24 mouse cellular contexts compared by ENCODE assay signal in genomic region chr7:18986503-18986902, GRCm38 (mm10). TPM values are rescaled to one million over a fixed set of nuclear protein-coding genes. Genes with fewer than 3 reads are reported as not detected.
DNase-seq lines count a peak whose midpoint lies in the region; ATAC-seq and TF ChIP-seq lines count a peak whose summit lies in the region.
"Had no signal": no experiment of that assay in that cellular context is flagged by ENCODE, and none has a peak within 500 bp of the region (broad histone marks: within the 10 kb centered on the region; RNA-seq: fewer than 3 reads in every experiment).

No protein-coding gene starts in this region.

- H3K27me3 ChIP-seq in cerebellum, adult 2 months (ENCODE audit: control insufficient read depth, insufficient read depth, low read length): no peaks in the 10 kb centered on the region

- no peak for TF ChIP-seq POLR2A in cerebellum, adult 2 months (IDR thresholded peaks at IDR 0.05; ENCODE audit: borderline replicate concordance, insufficient read depth, low read length)

- peak; percentile 60 for ATAC-seq in megakaryocyte-erythroid progenitor cell, adult 5-6 weeks (replicated peaks; ENCODE audit: low FRiP score, low TSS enrichment, poor library complexity, severe bottlenecking)
- ATAC-seq: forebrain, embryonic 14.5 days; intestine, embryonic 15.5 days had no signal

- intact Hi-C loops in gastrocnemius, postnatal 36 days (cut with DNase I): no loop called here

- no peak overlapping the region for H3K27ac ChIP-seq in cerebellum, adult 2 months (ENCODE audit: insufficient read depth, low read length)
- H3K27ac ChIP-seq: embryonic facial prominence, embryonic 13.5 days; forebrain, embryonic 10.5 days; heart, embryonic 15.5 days; hindbrain, embryonic 13.5 days; intestine, embryonic 15.5 days had no signal

- no peak overlapping the region for H3K4me3 ChIP-seq in cerebellum, adult 2 months (replicated peaks; ENCODE audit: insufficient read depth, low read depth, low read length)
- H3K4me3 ChIP-seq: embryonic facial prominence, embryonic 13.5 days; forebrain, embryonic 10.5 days; heart, embryonic 15.5 days; hindbrain, embryonic 13.5 days; intestine, embryonic 15.5 days had no signal

- peak; percentile 9 to 41 for DNase-seq in adrenal gland, adult (ENCODE audit: inconsistent age in 2 of 2, low spot score in 1 of 2)
- no peak for DNase-seq in adrenal gland, adult 2 months
- peak; percentile 30 for DNase-seq in cerebellum, adult 9-10 months
- DNase-seq in cerebellum, adult 2 months: no peak
- DNase-seq in spleen, postnatal 4 days (ENCODE audit: low spot score in 2 of 2): peak; percentile 54 to 75
- no peak for DNase-seq in spleen, adult 18-20 months
- DNase-seq in gastrocnemius, postnatal 36 days: no peak
- DNase-seq: cerebellum, adult 18-20 months; cerebellum, postnatal 25 days; heart, adult 18-20 months; heart, postnatal 14 days; kidney, adult 2 months had no signal

- no peaks in the 10 kb centered on the region for H3K4me1 ChIP-seq in cerebellum, adult 2 months (ENCODE audit: control insufficient read depth, insufficient read depth, low read length)

- WGBS in cerebellum, adult 2 months: 75% methylated on average over 2 of the region's 2 CpGs

- TF ChIP-seq CTCF in cerebellum, adult 2 months (IDR thresholded peaks at IDR 0.05; ENCODE audit: borderline replicate concordance, insufficient read depth, low read depth, low read length): no peak

RNA-seq across cellular contexts. Expression of gene Nanos2, which starts 0.7 kb away (rescaled TPM):
- not detected for total RNA-seq in adrenal gland, adult 2 months (2021)
- not detected in 2 replicates for polyA plus RNA-seq in adrenal gland, adult 2 months (2012; rRNA removed)
- 2.0 and 2.7 TPM in 2 replicates for polyA plus RNA-seq in cerebellum, adult 2 months (2012; rRNA removed)
- not detected in 2 replicates for total RNA-seq in megakaryocyte-erythroid progenitor cell, adult 5-6 weeks (2014; fragmentation: Nextera tagmentation)
- total RNA-seq in megakaryocyte-erythroid progenitor cell, adult 5-6 weeks (2017): not detected in 2 replicates
- not detected for total RNA-seq in gastrocnemius, postnatal 36 days (2021)
- total RNA-seq: gastrocnemius, adult 8-10 months; gastrocnemius, postnatal 4 days; heart, adult 18-20 months; heart, postnatal 14 days; hematopoietic stem cell, adult 5-6 weeks had no signal
- polyA plus RNA-seq: C2C12; embryonic facial prominence, embryonic 13.5 days; heart, embryonic 11.5 days; heart, embryonic 15.5 days; intestine, embryonic 15.5 days; kidney, adult 2 months had no signal

RNA-seq across cellular contexts. Expression of gene Mypop, which starts 4.5 kb away (rescaled TPM):
- total RNA-seq in adrenal gland, adult 2 months (2021): 10 to 100 TPM in 1 of 2 experiments, 1 to 10 TPM in 1; 8.9 to 16.8 TPM
- polyA plus RNA-seq in adrenal gland, adult 2 months (2012; rRNA removed): 36.5 and 39.8 TPM in 2 replicates
- 52.6 and 55.3 TPM in 2 replicates for polyA plus RNA-seq in cerebellum, adult 2 months (2012; rRNA removed)
- not detected in 2 replicates for total RNA-seq in megakaryocyte-erythroid progenitor cell, adult 5-6 weeks (2014; fragmentation: Nextera tagmentation)
- total RNA-seq in megakaryocyte-erythroid progenitor cell, adult 5-6 weeks (2017): 0.23 and 2.0 TPM in 2 replicates
- 1 to 10 TPM; 4.7 to 6.4 TPM for total RNA-seq in gastrocnemius, postnatal 36 days (2021)

RNA-seq across cellular contexts. Expression of gene Irf2bp1, which starts 17.3 kb away (rescaled TPM):
- 10 to 100 TPM; 36.8 to 44.3 TPM for total RNA-seq in adrenal gland, adult 2 months (2021)
- polyA plus RNA-seq in adrenal gland, adult 2 months (2012; rRNA removed): 74.8 and 78.3 TPM in 2 replicates
- polyA plus RNA-seq in cerebellum, adult 2 months (2012; rRNA removed): 37.7 and 41.5 TPM in 2 replicates
- total RNA-seq in megakaryocyte-erythroid progenitor cell, adult 5-6 weeks (2014; fragmentation: Nextera tagmentation): 23.8 TPM in 2 replicates
- 12.3 and 12.7 TPM in 2 replicates for total RNA-seq in megakaryocyte-erythroid progenitor cell, adult 5-6 weeks (2017)
- total RNA-seq in gastrocnemius, postnatal 36 days (2021): 10 to 100 TPM; 13.8 to 15.1 TPM

RNA-seq across cellular contexts. Expression of gene Foxa3, which starts 36.8 kb away (rescaled TPM):
- not detected for total RNA-seq in adrenal gland, adult 2 months (2021)
- 0.08 and 0.24 TPM in 2 replicates for polyA plus RNA-seq in adrenal gland, adult 2 months (2012; rRNA removed)
- not detected in 2 replicates for polyA plus RNA-seq in cerebellum, adult 2 months (2012; rRNA removed)
- not detected in 2 replicates for total RNA-seq in megakaryocyte-erythroid progenitor cell, adult 5-6 weeks (2014; fragmentation: Nextera tagmentation)
- not detected in 2 replicates for total RNA-seq in megakaryocyte-erythroid progenitor cell, adult 5-6 weeks (2017)
- total RNA-seq in gastrocnemius, postnatal 36 days (2021): not detected
- total RNA-seq: gastrocnemius, adult 8-10 months; heart, adult 18-20 months; heart, postnatal 14 days had no signal
- polyA plus RNA-seq: forebrain, embryonic 10.5 days; forebrain, embryonic 14.5 days; hindbrain, embryonic 13.5 days had no signal

RNA-seq across cellular contexts. Expression of gene Sympk, which starts 37.7 kb away (rescaled TPM):
- 100 to 1,000 TPM in 1 of 2 experiments, 10 to 100 TPM in 1; 94.4 to 103 TPM for total RNA-seq in adrenal gland, adult 2 months (2021)
- polyA plus RNA-seq in adrenal gland, adult 2 months (2012; rRNA removed): 123 and 159 TPM in 2 replicates
- polyA plus RNA-seq in cerebellum, adult 2 months (2012; rRNA removed): 112 and 113 TPM in 2 replicates
- total RNA-seq in megakaryocyte-erythroid progenitor cell, adult 5-6 weeks (2014; fragmentation: Nextera tagmentation): 73.9 and 91.0 TPM in 2 replicates
- total RNA-seq in megakaryocyte-erythroid progenitor cell, adult 5-6 weeks (2017): 35.3 and 52.2 TPM in 2 replicates
- total RNA-seq in gastrocnemius, postnatal 36 days (2021): 10 to 100 TPM; 61.8 to 65.7 TPM

Comparison
In these comparisons a context has a peak if more than half of its experiments do, and no peak if none do; other contexts are left out.
1. DNase-seq: peak in adrenal gland, adult (2 of 2), cerebellum, adult 9-10 months (single experiment) and spleen, postnatal 4 days (2 of 2); none in adrenal gland, adult 2 months (single experiment), cerebellum, adult 2 months (0 of 2), spleen, adult 18-20 months (0 of 2) and gastrocnemius, postnatal 36 days (0 of 2).